Comparison of ENCODE assay signal across 8 mouse cellular contexts in the genomic region with DNA sequence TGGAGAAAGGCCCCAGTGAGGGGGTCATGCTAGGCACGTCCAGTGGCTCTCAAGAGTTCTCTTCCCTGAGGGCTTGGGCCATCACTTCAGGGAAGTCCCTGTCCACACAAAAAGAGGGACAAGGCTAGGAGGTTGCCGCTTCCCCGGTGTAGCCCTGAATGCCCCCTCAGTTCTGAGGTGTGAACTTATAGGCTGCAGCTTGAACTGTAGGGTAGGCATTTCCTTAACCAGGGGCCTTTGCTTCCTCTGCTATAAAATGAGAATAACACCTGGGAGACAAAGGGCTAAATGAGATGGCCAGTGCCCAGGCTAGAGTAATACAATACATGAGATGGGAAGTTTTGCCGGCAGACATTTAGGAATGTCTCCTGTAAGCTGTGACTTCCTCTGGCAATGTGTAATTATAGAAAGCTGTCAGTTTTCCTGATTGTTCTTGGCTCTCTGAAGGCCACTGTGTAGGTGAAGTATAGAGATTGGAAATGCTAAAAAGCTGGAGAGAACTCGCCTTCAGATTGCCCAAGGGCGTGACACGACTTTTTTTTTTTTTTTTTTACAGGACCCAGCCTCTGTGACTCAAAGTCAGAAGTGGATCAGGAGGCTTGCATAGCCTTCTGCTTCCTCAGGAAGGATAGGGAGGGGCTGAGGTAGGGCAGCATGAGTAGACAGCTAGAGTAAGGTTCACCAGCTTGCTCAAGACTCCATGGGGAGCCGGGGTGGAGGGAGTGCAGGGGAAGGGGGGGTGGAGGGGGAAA. TPM values are rescaled to one million over a fixed set of nuclear protein-coding genes. Genes with fewer than 3 reads are reported as not detected.
DNase-seq lines count a peak whose midpoint lies in the region; ATAC-seq and TF ChIP-seq lines count a peak whose summit lies in the region.

No protein-coding gene starts in this region.

- no peak overlapping the region for H3K4me2 ChIP-seq in CH12.LX (ENCODE audit: insufficient read depth, low read depth, poor library complexity, severe bottlenecking)
- H3K4me2 ChIP-seq in intestine, embryonic 15.5 days (replicated peaks) = no peak overlapping the region
- H3K4me2 ChIP-seq in lung, embryonic 15.5 days = no peak overlapping the region

- peaks cover 0 to 5% of the 10 kb centered on the region in 2 experiments; a peak in 2 of 4 replicates for H3K4me1 ChIP-seq in CH12.LX (ENCODE audit: control insufficient read depth in 1 of 2, insufficient read depth in 2 of 2)
- H3K4me1 ChIP-seq in intestine, embryonic 15.5 days (replicated peaks) = 0 out of 2 replicates have a peak, but pooled peaks cover 5% of the 10 kb centered on the region
- H3K4me1 ChIP-seq in lung, embryonic 15.5 days = peaks cover 7% of the 10 kb centered on the region; the same call in 1 of the 2 replicates

- no peak for TF ChIP-seq CTCF in CH12.LX (conservative IDR thresholded peaks at IDR 0.05 in 1 of 2, IDR thresholded peaks at IDR 0.05 in 1 of 2; ENCODE audit: low read depth in 2 of 2, low read length in 2 of 2)

- TF ChIP-seq POLR2A in CH12.LX (IDR thresholded peaks at IDR 0.05; ENCODE audit: low read depth, low read length) = no peak

- TF ChIP-seq EP300 in CH12.LX (IDR thresholded peaks at IDR 0.05; ENCODE audit: low read length) = no peak

- no peak for DNase-seq in CH12.LX (ENCODE audit: extremely low read depth)
- peak; percentile 78 for DNase-seq in R1 (ENCODE audit: low read depth, low spot score)
- DNase-seq in Muller cell, postnatal 12 days (ENCODE audit: inconsistent ontology term) = no peak
- no peak for DNase-seq in cerebellum, postnatal 4 days (ENCODE audit: low spot score in 2 of 2)
- DNase-seq in retina, postnatal 1 day = no peak

- H3K4me3 ChIP-seq in CH12.LX (replicated peaks in 1 of 3; ENCODE audit: low read depth in 2 of 3, low read length in 2 of 3, poor library complexity in 1 of 3) = no peak overlapping the region
- H3K4me3 ChIP-seq in intestine, embryonic 15.5 days (replicated peaks) = no peak overlapping the region
- no peak overlapping the region for H3K4me3 ChIP-seq in lung, embryonic 15.5 days

- ATAC-seq in intestine, embryonic 15.5 days = peak; percentile 93
- peak; percentile 60 for ATAC-seq in lung, embryonic 15.5 days (ENCODE audit: borderline replicate concordance, extremely low read depth, low FRiP score, low TSS enrichment)
- no peak for ATAC-seq in cerebellum, adult (ENCODE audit: insufficient number of reproducible peaks, low FRiP score, low TSS enrichment)

- TF ChIP-seq RAD21 in CH12.LX (IDR thresholded peaks at IDR 0.05; ENCODE audit: low read depth, low read length) = no peak

- no peaks in the 10 kb centered on the region for H3K27me3 ChIP-seq in CH12.LX (replicated peaks)
- no peaks in the 10 kb centered on the region for H3K27me3 ChIP-seq in intestine, embryonic 15.5 days (replicated peaks)
- H3K27me3 ChIP-seq in lung, embryonic 15.5 days = no peaks in the 10 kb centered on the region

- dilution Hi-C loops in CH12.LX (cut with MboI; ENCODE audit: extremely low pct_ligation_motif_present, extremely low pct_unique_long_range_greater_than_20kb, low sequenced_read_pairs) = no loop called here

- no peaks in the 10 kb centered on the region for H3K36me3 ChIP-seq in CH12.LX (replicated peaks in 1 of 2; ENCODE audit: control insufficient read depth in 1 of 2, insufficient read depth in 1 of 2, low read length in 1 of 2)
- no peaks in the 10 kb centered on the region for H3K36me3 ChIP-seq in intestine, embryonic 15.5 days
- no peaks in the 10 kb centered on the region for H3K36me3 ChIP-seq in lung, embryonic 15.5 days

- WGBS in intestine, embryonic 15.5 days = 68% methylated on average over 8 of the region's 8 CpGs
- 68% methylated on average over 8 of the region's 8 CpGs for WGBS in lung, embryonic 15.5 days

- H3K27ac ChIP-seq in CH12.LX (ENCODE audit: insufficient read depth, low read depth) = no peak overlapping the region
- peak overlapping the region; percentile 66 for H3K27ac ChIP-seq in intestine, embryonic 15.5 days
- H3K27ac ChIP-seq in lung, embryonic 15.5 days = peak overlapping the region; percentile 83

- no peaks in the 10 kb centered on the region for H3K79me2 ChIP-seq in CH12.LX (replicated peaks; ENCODE audit: control insufficient read depth, extremely low read depth, insufficient read depth, poor library complexity, severe bottlenecking)

- H3K9me3 ChIP-seq in CH12.LX (replicated peaks; ENCODE audit: low read length) = no peaks in the 10 kb centered on the region
- no peaks in the 10 kb centered on the region for H3K9me3 ChIP-seq in intestine, embryonic 15.5 days
- no peaks in the 10 kb centered on the region for H3K9me3 ChIP-seq in lung, embryonic 15.5 days

- H3K9ac ChIP-seq in CH12.LX (ENCODE audit: insufficient read depth, low read depth) = no peak overlapping the region
- no peak overlapping the region for H3K9ac ChIP-seq in intestine, embryonic 15.5 days
- no peak overlapping the region for H3K9ac ChIP-seq in lung, embryonic 15.5 days

- in situ Hi-C loops in CH12.LX (cut with MboI; ENCODE audit: low pct_ligation_motif_present, low pct_unique_long_range_greater_than_20kb, low sequenced_read_pairs) = no loop called here

TF ChIP-seq in CH12.LX, 34 proteins besides CTCF, POLR2A, EP300 and RAD21:
- no peak for TF ChIP-seq ZC3H11A (IDR thresholded peaks at IDR 0.05; ENCODE audit: low read depth, low read length)
- TF ChIP-seq E2F4 (IDR thresholded peaks at IDR 0.05; ENCODE audit: insufficient replicate concordance, low read depth, low read length) = no peak
- 0 out of 2 replicates have a peak, but pooled peaks have one; percentile 6 for TF ChIP-seq ZNF384 (IDR thresholded peaks at IDR 0.05; ENCODE audit: low read depth, low read length)
- TF ChIP-seq ZMIZ1 (IDR thresholded peaks at IDR 0.05; ENCODE audit: low read depth, low read length) = no peak

RNA-seq across cellular contexts. Expression of a gene that starts 6.9 kb away (rescaled TPM):
- 0.59 and 1.1 TPM in 2 replicates for total RNA-seq in CH12.LX (2012; rRNA removed)
- 0.12 TPM in 2 replicates for total RNA-seq in CH12.LX (2014; rRNA removed)
- polyA plus RNA-seq in CH12.LX (2012; ENCODE audit: insufficient read length, low read depth) = 0.27 and 0.29 TPM in 2 replicates
- polyA plus RNA-seq in intestine, embryonic 15.5 days (2015; fragmentation: Nextera tagmentation; extraction: Ambion mirVana) = 6.0 and 6.3 TPM in 2 replicates
- polyA plus RNA-seq in lung, embryonic 15.5 days (2015; fragmentation: Nextera tagmentation; extraction: Ambion mirVana) = 3.6 and 3.9 TPM in 2 replicates

RNA-seq across cellular contexts. Expression of a gene that starts 41.1 kb away (rescaled TPM):
- total RNA-seq in CH12.LX (2012; rRNA removed) (71.4 and 129 TPM in 2 replicates), CH12.LX (2014; rRNA removed) (23.3 and 24.6 TPM in 2 replicates)
- 152 and 223 TPM in 2 replicates for polyA plus RNA-seq in CH12.LX (2012; ENCODE audit: insufficient read length, low read depth)
- 66.0 and 68.3 TPM in 2 replicates for polyA plus RNA-seq in intestine, embryonic 15.5 days (2015; fragmentation: Nextera tagmentation; extraction: Ambion mirVana)
- polyA plus RNA-seq in lung, embryonic 15.5 days (2015; fragmentation: Nextera tagmentation; extraction: Ambion mirVana) = 3.4 and 5.3 TPM in 2 replicates

Comparison
In these comparisons a context has a peak if more than half of its experiments do, and no peak if none do; other contexts are left out.
1. RNA of a gene that starts 41.1 kb away (polyA plus RNA-seq): 152 to 223 TPM in CH12.LX and 66.0 to 68.3 TPM in intestine, embryonic 15.5 days; 3.4 to 5.3 TPM in lung, embryonic 15.5 days; every median in the first group is over 10 times any median in the second.